Mouse (Mus musculus) midbrain, embryonic 11.5 days (tissue): Measurements from ENCODE around the gene Trim25. TPM values are rescaled to one million over a fixed set of nuclear protein-coding genes. Genes with fewer than 3 reads are reported as not detected.
A peak's percentile ranks its signal among the peaks of the same experiment; 100 is the strongest.

Experiments
- ATAC-seq: fragments of 200-750 bp; cut with Nextera tagmentation; 2 replicates; pipeline ENCODE4 v1.8.0; 2017; ENCODE audit warnings: moderate TSS enrichment, moderate library complexity; ENCODE audit not compliant: low FRiP score
- DNase-seq: peaks from one replicate; pipeline ENCODE4 v3.0.0; 2015; ENCODE audit warnings: low spot score; ENCODE audit errors: missing footprints
- H3K27ac ChIP-seq: fragments of 300-500 bp; sonication (generic); 2 replicates; pipeline ENCODE4 v1.5.1; 2014; ENCODE audit warnings: low read depth, low read length
- H3K27me3 ChIP-seq: fragments of 300-500 bp; sonication (generic); 2 replicates; pipeline ENCODE4 v1.6.1; 2014; ENCODE audit warnings: mild to moderate bottlenecking, low read length, moderate library complexity, mixed read lengths; ENCODE audit not compliant: control insufficient read depth, insufficient read depth
- H3K36me3 ChIP-seq: fragments of 300-500 bp; sonication (generic); 2 replicates; pipeline ENCODE4 v1.6.1; 2014; ENCODE audit warnings: mild to moderate bottlenecking, low read length, moderate library complexity, mixed read lengths; ENCODE audit not compliant: control insufficient read depth, insufficient read depth
- H3K4me1 ChIP-seq: fragments of 300-500 bp; sonication (generic); 2 replicates; pipeline ENCODE4 v1.6.1; 2014; ENCODE audit warnings: low read length; ENCODE audit not compliant: control insufficient read depth, insufficient read depth
- H3K4me2 ChIP-seq: fragments of 300-500 bp; sonication (generic); 2 replicates; pipeline ENCODE4 v1.6.1; 2014; ENCODE audit warnings: mild to moderate bottlenecking, moderate library complexity
- H3K4me3 ChIP-seq: fragments of 300-500 bp; sonication (generic); 2 replicates; pipeline ENCODE4 v1.5.1; 2014; ENCODE audit warnings: low read depth, low read length
- H3K9ac ChIP-seq: fragments of 300-500 bp; sonication (generic); 2 replicates; pipeline ENCODE4 v1.6.1; 2014; ENCODE audit warnings: low read length
- H3K9me3 ChIP-seq: fragments of 300-500 bp; sonication (generic); 2 replicates; pipeline ENCODE4 v1.6.1; 2016; ENCODE audit warnings: low read length; ENCODE audit not compliant: control insufficient read depth
- WGBS: fragments of 180-500 bp; shearing (Covaris S2); extraction: QIAGEN DNeasy Blood & Tissue Kit; methylation state at CpG from one replicate; pipeline ENCODE4 v1.1.7; 2014; 5-methylcytosine and 5-hydroxymethylcytosine counted together
- polyA plus RNA-seq: library from polyadenylated mRNA; unstranded; fragments of >200 nt; fragmentation: Nextera tagmentation; extraction: Ambion mirVana; gene quantifications from 2 replicates; pipeline ENCODE4 v1.2.1, GENCODE M21; 2014

The Trim25 gene
- polyA plus RNA-seq, 1 experiment from 2014 or later = 2.9 TPM

DNA sequence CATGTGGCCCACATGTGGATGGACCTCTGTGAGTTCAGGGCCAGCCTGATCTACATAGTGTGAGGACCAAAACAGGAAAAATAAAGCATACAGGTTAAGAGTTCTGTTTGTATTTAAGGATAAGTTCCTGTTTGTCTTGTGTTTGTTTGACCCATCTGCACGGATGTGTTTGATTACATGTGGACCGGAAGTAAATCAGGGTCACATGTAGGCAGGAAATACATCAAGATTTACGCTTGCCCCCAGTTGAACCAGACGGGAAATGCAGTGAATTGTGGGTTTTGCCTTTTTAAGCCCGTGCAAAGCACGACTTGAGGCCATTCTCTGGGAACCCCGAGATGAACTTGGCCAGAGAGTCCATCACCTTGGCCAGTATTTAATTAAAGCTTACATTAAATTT lies 62.2 kb downstream of the Trim25 start:
- WGBS = 94% methylated on average over 7 of the region's 7 CpGs
- H3K9me3 ChIP-seq = no peaks in the 10 kb centered on the region

DNA sequence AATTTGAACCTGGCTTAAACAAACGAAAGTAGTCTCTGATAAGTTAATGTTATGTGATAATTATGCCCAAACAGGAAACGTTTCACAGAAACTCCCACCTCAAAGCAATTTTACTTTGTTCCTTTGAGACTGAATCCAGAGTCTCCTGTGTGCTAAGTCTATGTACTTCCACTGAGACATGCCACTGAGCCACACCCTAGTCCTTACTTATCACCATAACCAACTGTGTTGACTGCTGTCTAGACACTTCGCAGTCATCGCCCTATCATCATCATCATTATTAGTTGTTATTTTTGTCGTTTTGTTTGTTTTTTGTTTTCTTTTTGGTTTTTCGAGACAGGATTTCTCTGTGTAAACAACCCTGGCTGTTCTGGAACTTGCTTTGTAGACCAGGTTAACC lies 65.1 kb downstream of the Trim25 start:
- H3K9ac ChIP-seq = no peak overlapping the region
- H3K4me1 ChIP-seq = peaks cover 9% of the 10 kb centered on the region
- 86% methylated on average over 6 of the region's 6 CpGs for WGBS
- ATAC-seq (no peak), DNase-seq (no peak)
- H3K36me3 ChIP-seq = no peaks in the 10 kb centered on the region
- H3K27ac ChIP-seq = no peak overlapping the region
- no peaks in the 10 kb centered on the region for H3K9me3 ChIP-seq
- H3K27me3 ChIP-seq = no peaks in the 10 kb centered on the region
- H3K4me2 ChIP-seq = no peak overlapping the region
- no peak overlapping the region for H3K4me3 ChIP-seq

More for the DNA sequence above, 62.2 kb downstream of the Trim25 start:
- Histone ChIP-seq H3K27ac (no peak overlapping the region), H3K4me3 (no peak overlapping the region), H3K4me1 (peaks cover 18% of the 10 kb centered on the region), H3K9ac (no peak overlapping the region), H3K36me3 (no peaks in the 10 kb centered on the region), H3K4me2 (no peak overlapping the region), H3K27me3 (no peaks in the 10 kb centered on the region)
- no peak for DNase-seq
- ATAC-seq = no peak

DNA sequence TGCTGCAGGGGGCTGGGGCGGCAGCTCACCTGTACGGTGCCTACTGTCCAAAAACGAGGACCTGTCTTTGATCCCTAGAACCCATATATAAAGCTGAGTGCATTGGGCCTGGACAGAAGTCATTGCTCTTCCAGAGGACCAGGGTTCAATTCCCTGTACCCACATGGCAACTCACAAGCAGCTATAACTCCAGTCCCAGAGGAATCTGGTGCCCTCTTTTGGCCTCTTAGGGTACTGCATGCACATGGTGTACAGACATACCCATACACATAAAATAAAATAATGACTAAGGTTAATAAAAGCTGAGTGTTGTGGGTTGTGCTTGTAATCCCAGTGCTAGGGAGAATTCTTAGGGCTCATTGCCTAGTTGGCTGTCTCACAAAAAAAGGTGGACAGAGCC lies 66.1 kb downstream of the Trim25 start:
- no peak overlapping the region for H3K9ac ChIP-seq
- DNase-seq (no peak), ATAC-seq (no peak)
- H3K4me3 ChIP-seq = no peak overlapping the region
- no peaks in the 10 kb centered on the region for H3K36me3 ChIP-seq
- H3K27ac ChIP-seq = no peak overlapping the region
- H3K4me1 ChIP-seq = 0 out of 2 replicates have a peak, but pooled peaks cover 2% of the 10 kb centered on the region
- no peaks in the 10 kb centered on the region for H3K9me3 ChIP-seq
- WGBS = 98% methylated on average over 3 of the region's 3 CpGs
- no peaks in the 10 kb centered on the region for H3K27me3 ChIP-seq
- H3K4me2 ChIP-seq = no peak overlapping the region

DNA sequence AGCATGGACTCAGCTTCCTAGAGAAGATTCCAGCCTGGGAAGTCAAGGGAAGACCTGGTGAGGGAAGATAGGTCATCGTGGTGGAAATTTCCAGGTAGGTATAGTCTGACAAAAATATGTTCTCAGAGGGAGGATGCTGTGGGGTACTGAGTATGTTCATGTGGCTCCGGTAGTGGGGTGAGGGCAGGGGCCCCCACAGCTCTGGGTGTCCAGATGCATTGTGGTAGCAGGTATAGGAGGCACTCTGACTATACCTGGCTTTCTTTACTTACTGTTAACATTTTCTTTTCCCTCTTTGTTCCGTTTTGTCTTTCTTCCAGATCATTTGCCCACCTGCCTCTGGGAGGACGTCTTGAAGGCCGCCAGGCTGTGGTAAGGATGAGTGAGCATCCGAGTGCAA lies 67.0 kb downstream of the Trim25 start:
- Histone ChIP-seq H3K4me1 (no peaks in the 10 kb centered on the region), H3K9ac (no peak overlapping the region), H3K4me2 (no peak overlapping the region), H3K9me3 (no peaks in the 10 kb centered on the region), H3K36me3 (no peaks in the 10 kb centered on the region), H3K4me3 (no peak overlapping the region), H3K27ac (no peak overlapping the region), H3K27me3 (no peaks in the 10 kb centered on the region)
- DNase-seq (no peak), ATAC-seq (no peak)
- WGBS = 82% methylated on average over 6 of the region's 6 CpGs

DNA sequence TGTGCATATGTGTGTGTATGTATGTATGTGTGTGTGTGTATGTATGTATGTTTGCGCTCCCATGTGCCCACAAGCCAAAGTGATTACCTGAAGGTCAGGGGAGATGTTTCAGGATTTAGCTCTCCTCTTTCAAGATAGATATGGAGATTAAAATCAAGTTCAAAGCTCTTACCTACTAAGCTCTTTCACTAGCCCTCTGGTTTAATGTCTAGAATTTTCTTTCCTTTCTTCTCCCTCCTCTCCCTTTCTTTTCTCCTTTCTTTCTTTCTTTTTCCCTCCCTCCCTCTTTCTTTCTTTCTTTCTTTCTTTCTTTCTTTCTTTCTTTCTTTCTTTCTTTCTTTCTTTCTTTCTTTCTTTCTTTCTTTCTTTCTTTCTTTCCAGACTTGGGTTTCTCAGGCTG lies 67.6 kb downstream of the Trim25 start, which contains the start of gene Dgke:
Dgke (minus strand) TSS at position 101 of the 400 bp plus-strand sequence.
- no peaks in the 10 kb centered on the region for H3K27me3 ChIP-seq
- no peak within 1 kb of the TSS for H3K27ac ChIP-seq
- ATAC-seq (no peak), DNase-seq (no peak)
- no peak within 1 kb of the TSS for H3K4me2 ChIP-seq
- WGBS = 89% methylated on average over 1 of the region's 1 CpGs
- H3K36me3 ChIP-seq = no peaks in the 10 kb centered on the region
- H3K9ac ChIP-seq = no peak within 1 kb of the TSS
- H3K9me3 ChIP-seq = no peaks in the 10 kb centered on the region
- no peaks in the 10 kb centered on the region for H3K4me1 ChIP-seq
- H3K4me3 ChIP-seq = no peak within 1 kb of the TSS

DNA sequence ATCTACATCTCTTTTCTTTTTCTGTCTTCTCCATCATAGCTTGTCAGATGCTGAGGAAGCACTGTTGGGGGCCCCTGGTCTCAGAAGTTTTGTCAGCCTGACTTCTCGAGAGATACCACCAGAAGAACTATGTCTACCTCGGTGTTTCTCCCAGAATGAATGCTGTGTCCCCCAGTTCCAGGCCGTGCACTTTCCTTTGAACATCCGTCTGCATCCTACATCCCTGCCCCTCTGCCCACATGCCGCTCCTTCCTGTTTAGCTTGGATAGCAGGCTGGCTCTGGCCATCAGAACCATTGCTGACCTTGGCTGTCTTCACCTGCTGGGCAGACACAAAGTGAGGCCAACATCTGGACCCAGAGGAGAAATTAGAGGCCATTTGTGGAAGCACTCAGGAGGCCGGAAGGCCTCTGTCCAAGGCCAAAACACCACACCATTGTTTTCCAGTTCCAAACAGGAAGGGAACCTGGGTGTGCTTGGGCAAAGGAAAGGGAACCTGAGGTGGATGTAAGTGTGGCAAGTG lies 68.2 kb downstream of the Trim25 start:
- DNase-seq = no peak
- no peak overlapping the region for H3K27ac ChIP-seq
- no peaks in the 10 kb centered on the region for H3K9me3 ChIP-seq
- no peak overlapping the region for H3K4me2 ChIP-seq
- no peak overlapping the region for H3K9ac ChIP-seq
- no peak for ATAC-seq
- H3K4me1 ChIP-seq = no peaks in the 10 kb centered on the region
- no peak overlapping the region for H3K4me3 ChIP-seq
- H3K36me3 ChIP-seq = no peaks in the 10 kb centered on the region
- 76% methylated on average over 6 of the region's 6 CpGs for WGBS
- no peaks in the 10 kb centered on the region for H3K27me3 ChIP-seq

DNA sequence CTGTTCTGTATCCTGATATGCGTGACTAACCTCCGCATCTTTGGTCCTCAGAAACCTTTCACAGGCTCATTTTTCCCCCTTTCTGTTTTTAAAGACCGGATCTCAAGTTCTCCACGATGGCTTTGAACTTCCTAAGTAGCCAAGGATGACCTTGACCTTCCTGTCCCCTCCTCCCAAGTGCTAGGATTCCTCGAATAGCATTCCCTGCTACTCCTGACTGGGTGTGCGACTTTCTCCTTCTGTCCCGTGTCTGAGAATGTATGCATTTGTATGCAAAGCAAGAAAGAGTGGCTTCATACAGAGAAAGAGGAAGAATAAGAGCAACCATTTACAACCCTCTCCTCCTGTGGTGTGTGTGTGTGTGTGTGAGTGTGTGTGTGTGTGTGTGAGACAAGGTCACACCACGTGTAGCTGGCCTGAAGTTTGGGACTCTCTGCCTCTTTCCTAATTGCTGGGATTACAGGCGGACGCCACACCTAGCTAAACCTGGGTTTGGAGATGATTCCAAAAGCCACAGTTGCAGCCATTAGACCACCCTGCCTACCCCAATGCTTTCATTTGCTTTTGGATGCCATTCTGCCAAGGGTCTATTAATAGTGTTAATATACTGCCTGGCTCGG lies 68.8 kb downstream of the Trim25 start:
- DNase-seq = no peak

DNA sequence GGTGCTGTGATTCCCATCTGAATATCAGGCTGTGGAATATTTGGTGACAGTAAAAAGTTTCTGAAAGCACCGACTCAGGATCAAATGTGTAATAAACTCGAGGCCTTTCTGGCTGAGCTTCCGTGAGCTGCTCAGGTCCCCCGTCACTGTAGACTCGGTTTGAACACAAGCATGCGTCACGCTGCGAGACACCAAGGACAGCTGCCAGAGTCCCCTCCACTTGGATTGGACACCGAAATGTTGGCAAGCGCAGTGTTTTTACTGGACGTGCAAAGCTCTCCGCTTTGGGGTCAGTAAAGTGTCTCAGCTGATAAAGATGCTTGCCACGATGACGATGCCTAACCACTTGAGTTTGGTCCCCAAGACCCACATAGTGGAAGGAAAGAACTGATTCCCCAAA lies 69.5 kb downstream of the Trim25 start:
- H3K27ac ChIP-seq = no peak overlapping the region
- WGBS = 94% methylated on average over 14 of the region's 14 CpGs
- H3K9me3 ChIP-seq = no peaks in the 10 kb centered on the region
- no peak overlapping the region for H3K9ac ChIP-seq
- no peaks in the 10 kb centered on the region for H3K4me1 ChIP-seq
- H3K4me3 ChIP-seq = no peak overlapping the region
- H3K27me3 ChIP-seq = no peaks in the 10 kb centered on the region
- no peak overlapping the region for H3K4me2 ChIP-seq
- ATAC-seq (no peak), DNase-seq (no peak)
- H3K36me3 ChIP-seq = no peaks in the 10 kb centered on the region

More for the DNA sequence above, 68.8 kb downstream of the Trim25 start:
- Histone ChIP-seq H3K4me3 (no peak overlapping the region), H3K36me3 (no peaks in the 10 kb centered on the region), H3K4me2 (no peak overlapping the region), H3K4me1 (no peaks in the 10 kb centered on the region), H3K27ac (no peak overlapping the region), H3K27me3 (no peaks in the 10 kb centered on the region), H3K9ac (no peak overlapping the region), H3K9me3 (no peaks in the 10 kb centered on the region)
- WGBS = 73% methylated on average over 11 of the region's 11 CpGs
- ATAC-seq = no peak

DNA sequence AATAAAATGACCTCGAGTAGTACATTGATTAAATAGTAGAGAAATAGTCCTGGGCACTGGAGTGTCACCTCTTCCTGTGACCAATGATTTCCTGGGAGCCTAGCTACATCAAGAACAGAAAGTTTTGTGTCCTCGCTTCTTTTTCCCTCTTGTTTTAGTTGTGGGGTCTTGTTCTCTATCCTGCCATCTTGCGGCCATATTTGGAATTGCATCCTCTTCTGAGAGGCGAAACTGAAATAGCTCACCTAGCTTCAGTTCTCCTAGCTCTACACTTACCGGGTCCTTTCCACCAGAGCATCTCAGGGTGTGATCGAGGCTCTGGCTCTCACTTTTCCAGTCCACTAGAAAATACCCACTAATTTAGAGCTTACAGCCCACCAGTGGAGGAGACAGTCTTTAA lies 70.1 kb downstream of the Trim25 start:
- H3K36me3 ChIP-seq = no peaks in the 10 kb centered on the region
- DNase-seq = peak; percentile 95
- H3K9ac ChIP-seq = no peak overlapping the region
- H3K9me3 ChIP-seq = no peaks in the 10 kb centered on the region
- 32% methylated on average over 6 of the region's 6 CpGs for whole genome bisulfite sequencing
- no peak overlapping the region for H3K4me3 ChIP-seq
- no peak for ATAC-seq
- H3K4me2 ChIP-seq = no peak overlapping the region
- H3K4me1 ChIP-seq = no peaks in the 10 kb centered on the region
- H3K27me3 ChIP-seq = no peaks in the 10 kb centered on the region
- no peak overlapping the region for H3K27ac ChIP-seq
